Mouse (Mus musculus) liver, embryonic 14.5 days (tissue): ENCODE results near the gene Abcf3.

Experiments
- CTCF ChIP-seq: IDR thresholded peaks from 2 replicates; pipeline ENCODE4 v1.5.1; 2016; ENCODE audit warnings: antibody characterized with exemption, low read depth, control low read depth
- EP300 ChIP-seq: IDR thresholded peaks from 2 replicates; pipeline ENCODE4 v1.6.1; 2016; ENCODE audit warnings: antibody characterized with exemption, low read depth

DNA sequence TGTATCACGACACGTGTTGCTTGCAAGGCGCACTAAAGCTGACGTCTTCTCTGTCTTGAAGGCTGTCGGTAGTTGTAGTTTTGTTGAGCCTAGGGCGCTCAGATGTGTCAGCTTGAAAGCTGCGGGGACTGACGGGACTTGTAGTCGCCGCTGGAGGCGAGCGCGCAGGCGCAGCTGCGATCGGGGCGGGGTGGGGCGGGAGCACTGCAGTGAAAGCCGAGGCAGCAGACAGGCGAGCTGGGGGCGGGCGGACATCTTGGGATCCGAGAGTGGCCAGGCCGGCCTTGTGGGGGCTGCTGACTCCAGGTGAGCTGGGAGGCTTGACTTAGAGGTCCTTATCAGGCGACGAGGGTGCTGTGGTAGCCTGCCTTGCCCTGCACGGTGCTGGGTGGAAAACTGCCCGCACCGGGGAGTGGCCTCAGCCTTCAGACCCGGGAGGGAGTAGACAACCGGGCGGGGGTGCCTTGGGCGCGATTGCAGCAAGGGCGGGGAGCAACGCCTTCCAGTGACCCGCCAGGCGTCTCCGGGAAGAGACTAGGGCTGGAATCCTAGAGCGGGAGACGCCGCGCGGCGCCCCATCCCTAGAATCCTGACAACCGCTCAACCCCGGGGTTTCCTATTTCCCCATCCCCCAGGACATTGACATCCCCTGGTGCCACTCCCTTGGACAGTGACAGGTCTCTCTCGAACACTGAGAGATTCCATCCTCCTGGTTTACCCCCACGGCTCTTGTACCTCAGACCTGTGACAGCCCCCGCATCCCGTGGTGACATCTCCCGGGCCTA is 12.9 kb upstream of the Abcf3 start, which contains the start of gene Ap2m1:
- no peak for TF ChIP-seq EP300
- 0 out of 2 replicates have a peak, but pooled peaks have one; percentile 8 for TF ChIP-seq CTCF
